Mouse (Mus musculus): ENCODE measurements around the gene Gm17087. TPM values are rescaled to one million over a fixed set of nuclear protein-coding genes. Genes with fewer than 3 reads are reported as not detected.

Gm17087 gene
- polyA plus RNA-seq, 1 experiment from 2014 or later, result not detected

GRCm38 (mm10) chr17:8556223-8556622 is 10.5 kb downstream of the Gm17087 start:
- Histone ChIP-seq H3K9ac (no peak overlapping the region), H3K36me3 (ENCODE audit: insufficient read depth) (no peaks in the 10 kb centered on the region)
- no peak for ATAC-seq (ENCODE audit: insufficient read depth)

GRCm38 (mm10) chr17:8555785-8556184 is 11.0 kb downstream of the Gm17087 start:
- no peaks in the 10 kb centered on the region for H3K9me3 ChIP-seq (ENCODE audit: low read depth, low read length)
- no peaks in the 10 kb centered on the region; the same call in 1 of the 2 replicates for H3K27me3 ChIP-seq (ENCODE audit: insufficient read depth, low read length)
- H3K4me2 ChIP-seq, result no peak overlapping the region
- H3K9ac ChIP-seq, result no peak overlapping the region
- no peaks in the 10 kb centered on the region for H3K36me3 ChIP-seq (ENCODE audit: insufficient read depth)
- DNase-seq (peak; percentile 22), ATAC-seq (ENCODE audit: insufficient read depth) (no peak)
- H3K4me1 ChIP-seq (ENCODE audit: insufficient read depth), result no peaks in the 10 kb centered on the region
- WGBS, result 50% methylated on average over 9 of the region's 9 CpGs
- H3K4me3 ChIP-seq (ENCODE audit: low read depth, low read length), result no peak overlapping the region
- H3K27ac ChIP-seq (ENCODE audit: low read depth), result no peak overlapping the region
- TF ChIP-seq CTCF (IDR thresholded peaks at IDR 0.05; ENCODE audit: low read depth), result no peak

More at GRCm38 (mm10) chr17:8556223-8556622, 10.5 kb downstream of the Gm17087 start:
- Histone ChIP-seq H3K9me3 (ENCODE audit: low read depth, low read length) (no peaks in the 10 kb centered on the region), H3K27ac (ENCODE audit: low read depth) (no peak overlapping the region), H3K27me3 (ENCODE audit: insufficient read depth, low read length) (no peaks in the 10 kb centered on the region; the same call in 1 of the 2 replicates), H3K4me1 (ENCODE audit: insufficient read depth) (no peaks in the 10 kb centered on the region), H3K4me2 (no peak overlapping the region), H3K4me3 (ENCODE audit: low read depth, low read length) (no peak overlapping the region)
- TF ChIP-seq CTCF (IDR thresholded peaks at IDR 0.05; ENCODE audit: low read depth), result no peak
- DNase-seq, result no peak
- WGBS, result 47% methylated on average over 6 of the region's 6 CpGs

DNA sequence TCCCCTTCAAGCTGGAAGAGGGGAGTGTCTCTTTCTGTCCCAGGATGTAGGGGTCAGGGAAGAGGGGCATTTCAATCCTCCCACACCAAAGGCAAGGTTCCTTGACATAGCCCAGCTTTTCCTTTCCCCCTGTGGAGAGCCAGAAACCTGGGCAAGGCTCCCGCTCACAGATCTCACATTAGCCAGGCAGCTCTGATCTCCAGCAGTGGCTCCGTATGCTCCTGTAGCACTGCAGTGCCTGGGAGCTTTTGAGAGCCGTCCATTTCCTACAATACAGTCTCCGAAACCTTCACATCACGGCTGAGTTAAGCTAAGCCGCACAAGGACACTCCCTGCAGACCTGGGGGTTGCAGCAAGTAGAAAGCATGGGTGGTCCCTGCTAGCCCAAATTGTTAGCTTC is 12.5 kb downstream of the Gm17087 start:
- Histone ChIP-seq H3K4me1 (ENCODE audit: insufficient read depth) (no peaks in the 10 kb centered on the region), H3K9ac (no peak overlapping the region), H3K27ac (ENCODE audit: low read depth) (no peak overlapping the region), H3K9me3 (ENCODE audit: low read depth, low read length) (no peaks in the 10 kb centered on the region), H3K4me3 (ENCODE audit: low read depth, low read length) (no peak overlapping the region), H3K4me2 (no peak overlapping the region), H3K27me3 (ENCODE audit: insufficient read depth, low read length) (no peaks in the 10 kb centered on the region; the same call in 1 of the 2 replicates), H3K36me3 (ENCODE audit: insufficient read depth) (no peaks in the 10 kb centered on the region)
- no peak for TF ChIP-seq CTCF (IDR thresholded peaks at IDR 0.05; ENCODE audit: low read depth)
- no peak for ATAC-seq (ENCODE audit: insufficient read depth)
- WGBS, result 80% methylated on average over 6 of the region's 6 CpGs
- no peak for DNase-seq

- no peak overlapping the region for H3K4me2 ChIP-seq
- TF ChIP-seq CTCF (IDR thresholded peaks at IDR 0.05; ENCODE audit: low read depth), result no peak
- no peak for ATAC-seq (ENCODE audit: insufficient read depth)
- no peak for DNase-seq
- no peaks in the 10 kb centered on the region for H3K36me3 ChIP-seq (ENCODE audit: insufficient read depth)
- H3K4me1 ChIP-seq (ENCODE audit: insufficient read depth), result no peaks in the 10 kb centered on the region
- no peaks in the 10 kb centered on the region for H3K9me3 ChIP-seq (ENCODE audit: low read depth, low read length)
- WGBS, result 67% methylated on average over 3 of the region's 3 CpGs
- no peak overlapping the region for H3K4me3 ChIP-seq (ENCODE audit: low read depth, low read length)
- no peaks in the 10 kb centered on the region; the same call in 1 of the 2 replicates for H3K27me3 ChIP-seq (ENCODE audit: insufficient read depth, low read length)
- no peak overlapping the region for H3K27ac ChIP-seq (ENCODE audit: low read depth)
- H3K9ac ChIP-seq, result no peak overlapping the region
Measured at GRCm38 (mm10) chr17:8553601-8554000, 13.1 kb downstream of the Gm17087 start.

GRCm38 (mm10) chr17:8552346-8553035 is 14.3 kb downstream of the Gm17087 start:
- no peak for ATAC-seq (ENCODE audit: insufficient read depth)
- no peak for TF ChIP-seq CTCF (IDR thresholded peaks at IDR 0.05; ENCODE audit: low read depth)
- Histone ChIP-seq H3K4me3 (ENCODE audit: low read depth, low read length) (no peak overlapping the region), H3K4me1 (ENCODE audit: insufficient read depth) (no peaks in the 10 kb centered on the region), H3K36me3 (ENCODE audit: insufficient read depth) (no peaks in the 10 kb centered on the region), H3K27ac (ENCODE audit: low read depth) (no peak overlapping the region), H3K9ac (no peak overlapping the region), H3K4me2 (no peak overlapping the region), H3K9me3 (ENCODE audit: low read depth, low read length) (no peaks in the 10 kb centered on the region), H3K27me3 (ENCODE audit: insufficient read depth, low read length) (no peaks in the 10 kb centered on the region; the same call in 1 of the 2 replicates)
- peak; percentile 3 for DNase-seq
- 67% methylated on average over 8 of the region's 8 CpGs for WGBS

GRCm38 (mm10) chr17:8551641-8552040 is 15.1 kb downstream of the Gm17087 start:
- WGBS, result 67% methylated on average over 3 of the region's 3 CpGs
- no peak overlapping the region for H3K27ac ChIP-seq (ENCODE audit: low read depth)

DNA sequence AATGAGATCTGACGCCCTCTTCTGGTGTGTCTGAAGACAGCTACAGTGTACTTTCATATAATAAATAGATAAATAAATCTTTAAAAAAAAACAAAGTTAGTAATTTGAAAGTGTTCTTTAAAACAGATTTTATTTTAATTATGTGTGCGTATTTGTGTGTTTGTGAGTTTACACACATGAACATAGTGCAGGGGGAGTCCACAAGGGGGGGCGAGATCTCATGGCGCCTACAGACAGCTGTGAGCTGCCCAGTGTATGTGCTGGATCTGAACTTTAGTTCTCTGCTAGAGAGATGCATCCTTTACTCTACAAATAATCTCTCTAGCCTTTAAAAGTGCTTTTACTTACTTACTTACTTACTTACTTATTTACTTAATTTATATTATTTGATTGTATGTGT is 18.0 kb downstream of the Gm17087 start:
- no peak for TF ChIP-seq CTCF (IDR thresholded peaks at IDR 0.05; ENCODE audit: low read depth)
- WGBS, result 75% methylated on average over 4 of the region's 4 CpGs
- H3K9ac ChIP-seq, result no peak overlapping the region
- no peaks in the 10 kb centered on the region; the same call in 1 of the 2 replicates for H3K27me3 ChIP-seq (ENCODE audit: insufficient read depth, low read length)
- H3K9me3 ChIP-seq (ENCODE audit: low read depth, low read length), result no peaks in the 10 kb centered on the region
- H3K4me1 ChIP-seq (ENCODE audit: insufficient read depth), result no peaks in the 10 kb centered on the region
- no peaks in the 10 kb centered on the region for H3K36me3 ChIP-seq (ENCODE audit: insufficient read depth)
- H3K4me2 ChIP-seq, result no peak overlapping the region
- no peak for DNase-seq
- no peak for ATAC-seq (ENCODE audit: insufficient read depth)
- no peak overlapping the region for H3K4me3 ChIP-seq (ENCODE audit: low read depth, low read length)
- H3K27ac ChIP-seq (ENCODE audit: low read depth), result no peak overlapping the region

More at GRCm38 (mm10) chr17:8551641-8552040, 15.1 kb downstream of the Gm17087 start:
- no peak overlapping the region for H3K4me3 ChIP-seq (ENCODE audit: low read depth, low read length)
- ATAC-seq (ENCODE audit: insufficient read depth) (no peak), DNase-seq (no peak)
- no peaks in the 10 kb centered on the region for H3K36me3 ChIP-seq (ENCODE audit: insufficient read depth)
- TF ChIP-seq CTCF (IDR thresholded peaks at IDR 0.05; ENCODE audit: low read depth), result no peak
- no peak overlapping the region for H3K9ac ChIP-seq
- H3K27me3 ChIP-seq (ENCODE audit: insufficient read depth, low read length), result no peaks in the 10 kb centered on the region; the same call in 1 of the 2 replicates
- H3K4me2 ChIP-seq, result no peak overlapping the region
- no peaks in the 10 kb centered on the region for H3K4me1 ChIP-seq (ENCODE audit: insufficient read depth)
- H3K9me3 ChIP-seq (ENCODE audit: low read depth, low read length), result no peaks in the 10 kb centered on the region

Measured in lung, embryonic 14.5 days (tissue).